Mouse (Mus musculus) gastrocnemius, postnatal 25 days (tissue): Measurements from ENCODE around the gene Acta1. TPM values are rescaled to one million over a fixed set of nuclear protein-coding genes. Genes with fewer than 3 reads are reported as not detected.

ENCODE experiments used
- DNase-seq: peaks from one replicate; pipeline ENCODE4 v3.0.0; 2022
- total RNA-seq, 2 experiments: library from RNA; stranded (reverse); gene quantifications; 1 replicate in 1 of 2; 2 replicates in 1 of 2; pipeline ENCODE4 v1.2.3; 2021

Gene Acta1
- total RNA-seq, 2 experiments from 2014 or later: 60,490 to 60,709 TPM

DNA sequence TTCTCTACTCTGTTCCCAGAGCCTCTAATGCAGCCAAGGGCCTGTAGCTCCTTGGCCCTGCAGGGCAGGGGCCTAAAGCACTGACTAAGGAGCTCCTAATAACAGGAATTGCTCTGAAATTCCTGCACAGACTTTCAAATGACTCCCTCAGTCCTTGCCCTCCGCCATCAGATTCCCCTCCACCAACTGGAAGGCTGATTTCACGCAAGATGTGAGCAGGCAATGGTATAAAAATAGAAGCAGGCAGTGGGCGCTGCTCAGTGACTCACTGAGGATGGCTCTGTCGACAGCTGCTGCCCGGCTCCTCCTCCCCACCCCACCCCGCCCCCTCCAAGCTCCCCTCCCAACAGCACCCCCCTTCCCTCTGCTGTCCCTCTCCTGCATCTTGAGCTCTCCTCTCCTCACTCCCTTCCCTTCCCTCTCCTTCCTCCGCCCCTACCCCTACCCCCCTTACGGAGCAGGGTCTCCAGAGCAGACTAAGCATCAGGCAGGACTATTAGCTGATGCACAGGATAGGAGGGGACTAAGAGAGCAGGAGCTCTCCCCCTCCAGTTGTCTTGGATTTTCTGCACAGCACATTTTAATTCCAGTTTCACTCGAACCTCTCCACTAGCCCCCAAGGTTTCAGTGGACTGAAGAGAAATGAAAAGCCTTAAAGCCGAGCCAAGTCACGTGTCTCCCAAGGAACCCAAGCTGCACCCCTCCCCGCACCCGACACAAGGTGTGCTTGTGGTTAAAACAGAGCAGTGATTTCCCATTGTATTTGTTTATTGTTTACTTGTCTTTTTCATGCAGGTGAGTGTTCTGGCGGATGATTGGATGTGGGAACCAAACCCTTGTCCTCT is 9.6 kb downstream of the Acta1 start:
- DNase-seq: peak; percentile 65

DNA sequence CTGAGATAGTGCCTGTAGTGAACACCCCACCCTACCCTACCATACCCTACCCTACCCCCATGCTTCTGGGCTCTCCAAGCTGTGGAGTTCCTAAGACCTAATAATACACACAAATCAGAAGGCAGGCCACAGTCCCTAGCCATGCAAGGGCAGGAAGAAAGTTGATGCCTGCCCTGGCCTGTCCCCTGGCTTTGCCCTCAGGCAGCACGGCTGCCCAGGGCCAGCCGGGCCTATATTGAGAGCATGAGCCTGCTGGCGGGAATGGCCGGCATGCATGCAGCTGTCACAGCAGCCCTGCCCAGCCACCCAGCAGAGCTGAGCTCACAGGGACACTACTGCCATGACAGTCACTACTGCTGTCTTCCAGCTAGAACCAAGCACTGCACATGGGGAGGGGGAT is 11.5 kb downstream of the Acta1 start:
- DNase-seq: peak; percentile 90

DNA sequence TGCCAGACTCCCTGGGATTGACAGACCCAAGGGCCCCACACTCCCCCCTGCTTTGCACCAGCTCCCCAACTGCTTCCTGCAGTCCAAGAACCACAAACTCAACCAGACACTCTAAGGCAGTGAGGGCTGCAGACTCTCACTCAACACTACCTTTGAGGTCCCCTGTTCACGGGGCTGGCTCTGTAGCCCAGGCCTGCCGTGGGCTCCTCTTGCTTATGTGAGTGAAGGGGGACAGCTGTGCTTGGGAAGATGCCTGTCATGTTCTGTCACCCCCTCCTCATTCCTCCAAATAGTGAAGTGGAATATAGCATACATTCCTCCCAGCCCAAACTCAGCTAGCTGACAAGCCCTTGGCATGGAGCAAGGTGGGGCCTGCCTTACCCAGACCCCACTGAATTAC is 12.1 kb downstream of the Acta1 start:
- no peak for DNase-seq

DNA sequence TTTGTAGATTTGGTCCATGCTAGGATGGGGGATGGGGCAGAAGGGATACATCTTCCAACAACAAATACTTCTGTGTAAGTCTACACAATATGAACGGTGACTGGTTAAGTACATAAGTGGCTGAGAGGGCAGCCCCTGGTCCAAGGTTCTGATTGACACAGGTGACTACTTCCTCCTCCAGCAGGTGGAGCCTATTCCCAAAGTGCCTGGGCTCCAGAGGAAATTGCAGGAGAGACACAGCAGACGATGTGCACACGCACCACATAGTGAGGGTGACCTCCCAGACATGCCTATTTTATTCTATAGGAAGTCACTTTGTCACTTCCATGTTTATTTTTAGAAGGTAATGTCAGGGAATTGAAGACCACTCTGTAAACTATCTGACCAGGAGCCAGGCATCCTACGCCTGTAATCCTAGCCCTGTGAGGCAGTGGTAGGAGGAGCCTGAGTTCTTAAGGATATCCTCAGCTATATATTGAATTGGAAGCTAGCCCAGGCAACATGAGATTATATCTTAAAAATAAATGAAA is 13.7 kb downstream of the Acta1 start:
- no peak for DNase-seq

DNA sequence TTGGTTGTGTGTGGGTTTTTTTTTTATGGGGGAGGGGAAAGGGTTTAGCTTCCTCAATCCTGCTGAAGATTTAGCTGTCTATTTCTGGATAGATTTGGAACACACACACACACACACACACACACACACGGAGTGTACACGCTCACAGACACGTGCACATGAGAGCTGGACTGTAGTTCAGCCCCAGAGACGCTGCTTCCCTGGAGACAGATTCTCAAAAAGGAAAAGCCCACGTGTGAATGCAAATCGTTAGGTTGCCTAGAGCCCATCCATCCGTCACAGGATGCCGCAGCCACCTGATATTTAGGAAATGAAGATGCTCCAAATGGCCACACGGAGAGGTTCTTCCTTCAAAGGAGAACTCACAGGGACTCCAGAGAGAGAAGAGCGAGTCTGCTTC is 14.3 kb downstream of the Acta1 start:
- DNase-seq: no peak

DNA sequence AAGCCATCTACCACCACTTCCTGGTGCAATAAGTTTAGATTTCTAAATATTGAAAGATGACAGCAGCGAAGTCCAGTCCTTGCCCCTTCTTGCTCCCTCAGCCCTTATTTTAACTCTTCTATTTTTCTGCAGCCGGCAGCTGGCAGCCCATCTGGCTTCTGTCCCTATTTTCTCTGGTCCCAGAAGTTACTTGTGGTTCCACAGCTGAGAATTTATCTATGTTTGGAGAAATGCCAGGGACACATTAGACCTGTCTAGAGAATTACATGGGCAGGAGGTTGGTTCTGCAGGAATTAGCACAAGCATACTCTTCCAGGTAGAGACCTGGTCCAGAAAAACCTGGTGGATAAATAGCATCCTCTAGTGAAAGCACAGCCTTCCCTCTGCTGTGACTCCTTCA is 16.7 kb downstream of the Acta1 start:
- DNase-seq: no peak

DNA sequence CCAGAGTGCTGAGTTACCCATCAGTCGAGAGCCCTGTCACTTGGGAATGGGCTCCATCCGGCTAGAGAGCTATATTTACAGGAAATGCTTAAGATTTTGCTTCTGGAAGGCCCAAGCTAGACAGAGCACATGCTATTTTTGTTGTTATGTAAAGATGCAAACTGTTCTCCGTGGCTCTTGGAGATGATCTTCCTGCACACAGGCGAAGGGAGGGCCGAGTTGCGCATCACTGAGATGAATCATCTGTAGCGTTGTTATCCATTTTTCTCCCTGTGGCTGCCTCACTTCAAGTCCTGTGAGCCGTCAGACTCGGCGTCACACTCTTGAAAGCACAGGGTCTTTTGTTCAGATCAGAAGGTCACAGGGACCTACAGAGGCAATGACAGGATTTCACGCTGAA is 20.2 kb downstream of the Acta1 start:
- no peak for DNase-seq

DNA sequence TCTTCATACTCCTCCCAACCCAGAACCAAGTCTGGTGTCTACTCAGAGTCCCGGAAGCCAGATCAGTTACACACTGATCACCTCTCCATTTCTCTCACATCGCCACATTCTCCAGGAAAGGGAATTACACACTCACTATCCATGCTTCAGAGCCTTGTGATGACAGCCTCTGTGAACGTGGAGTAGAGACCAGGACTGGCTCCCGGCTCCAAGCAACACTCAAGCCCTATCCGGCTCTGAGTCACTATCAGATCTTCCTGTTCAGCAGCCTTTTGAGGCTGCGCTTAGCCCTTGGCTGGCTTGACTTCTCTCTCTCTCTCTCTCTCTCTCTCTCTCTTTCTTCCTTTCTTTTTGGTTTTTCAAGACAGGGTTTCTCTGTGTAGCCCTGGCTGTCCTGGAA is 21.2 kb downstream of the Acta1 start:
- no peak for DNase-seq

DNA sequence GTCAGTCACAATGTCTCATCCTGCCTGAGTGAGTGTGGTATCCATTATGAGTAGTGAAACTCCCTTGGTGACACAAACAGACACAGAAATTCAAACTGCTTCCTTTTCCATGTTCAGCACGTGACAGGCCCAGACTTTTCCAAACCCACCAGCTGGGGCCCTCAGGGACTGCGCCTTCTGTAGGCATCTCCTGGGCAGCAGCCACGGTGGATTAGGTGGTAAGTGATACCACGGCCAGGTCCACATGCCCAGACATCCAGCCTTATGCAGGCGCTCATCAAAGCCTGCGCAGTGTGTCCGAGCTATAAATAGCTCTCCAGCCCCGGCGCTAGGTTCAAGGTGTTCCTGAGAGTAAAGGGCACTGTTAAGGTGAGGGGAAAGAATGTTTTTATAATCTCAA is 22.5 kb downstream of the Acta1 start:
- DNase-seq: peak; percentile 83

DNA sequence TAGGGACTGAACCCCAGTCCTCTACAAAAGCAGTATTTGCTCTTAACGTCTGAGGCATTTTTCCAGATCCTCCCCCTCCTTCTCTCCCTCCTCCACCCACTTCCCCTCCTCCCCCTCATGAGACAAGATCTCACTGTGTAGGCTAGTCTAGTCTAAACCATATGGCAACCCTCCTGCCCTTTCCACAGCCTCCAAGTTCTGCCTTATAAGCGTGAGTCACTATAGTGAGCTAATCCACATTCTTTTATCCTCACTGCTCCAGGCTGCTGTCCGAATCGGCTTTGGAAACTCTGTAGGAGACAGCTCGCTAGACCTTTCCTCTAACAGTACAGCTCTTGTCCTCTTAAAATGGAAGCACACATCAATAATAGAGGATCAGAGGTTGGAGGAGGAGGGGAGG is 27.6 kb downstream of the Acta1 start:
- no peak for DNase-seq

DNA sequence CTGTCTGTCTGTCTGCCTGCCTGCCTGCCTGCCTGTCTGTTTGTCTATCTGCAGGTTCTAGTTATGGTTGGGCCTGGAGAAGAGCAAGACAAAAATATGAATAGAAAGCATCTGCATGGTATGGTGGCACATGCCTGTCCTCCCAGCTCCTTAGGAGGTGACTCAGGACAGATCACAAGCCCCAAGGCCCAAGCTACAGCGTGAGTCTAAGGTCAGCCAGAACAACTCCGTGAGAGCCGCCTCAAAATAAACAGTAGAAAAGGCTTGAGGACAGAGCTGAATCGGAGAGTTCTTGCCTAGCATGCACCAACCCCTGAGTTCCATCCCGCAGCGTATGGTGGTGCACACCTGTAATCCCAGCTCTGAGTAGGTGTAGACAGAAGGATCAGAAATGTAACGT is 28.8 kb downstream of the Acta1 start:
- DNase-seq: no peak

DNA sequence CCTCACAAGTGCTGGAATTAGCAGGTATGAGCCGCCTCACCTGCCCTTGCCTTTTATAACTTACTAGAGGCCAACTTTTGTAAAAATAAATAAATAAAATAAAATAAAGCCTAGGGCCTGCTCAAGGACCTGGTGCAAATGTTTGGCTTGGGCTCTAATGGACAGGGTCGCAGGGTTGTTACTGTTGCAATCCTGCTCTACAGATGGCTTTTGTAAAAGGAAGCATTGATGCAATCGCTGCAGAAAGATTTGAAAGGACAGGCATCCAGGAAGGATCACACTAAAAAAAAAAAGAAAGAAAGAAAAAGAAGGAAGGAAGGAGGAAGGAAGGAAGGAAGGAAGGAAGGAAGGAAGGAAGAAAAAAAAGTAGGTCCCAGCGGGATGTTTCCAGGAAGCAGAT is 34.2 kb downstream of the Acta1 start:
- no peak for DNase-seq

DNA sequence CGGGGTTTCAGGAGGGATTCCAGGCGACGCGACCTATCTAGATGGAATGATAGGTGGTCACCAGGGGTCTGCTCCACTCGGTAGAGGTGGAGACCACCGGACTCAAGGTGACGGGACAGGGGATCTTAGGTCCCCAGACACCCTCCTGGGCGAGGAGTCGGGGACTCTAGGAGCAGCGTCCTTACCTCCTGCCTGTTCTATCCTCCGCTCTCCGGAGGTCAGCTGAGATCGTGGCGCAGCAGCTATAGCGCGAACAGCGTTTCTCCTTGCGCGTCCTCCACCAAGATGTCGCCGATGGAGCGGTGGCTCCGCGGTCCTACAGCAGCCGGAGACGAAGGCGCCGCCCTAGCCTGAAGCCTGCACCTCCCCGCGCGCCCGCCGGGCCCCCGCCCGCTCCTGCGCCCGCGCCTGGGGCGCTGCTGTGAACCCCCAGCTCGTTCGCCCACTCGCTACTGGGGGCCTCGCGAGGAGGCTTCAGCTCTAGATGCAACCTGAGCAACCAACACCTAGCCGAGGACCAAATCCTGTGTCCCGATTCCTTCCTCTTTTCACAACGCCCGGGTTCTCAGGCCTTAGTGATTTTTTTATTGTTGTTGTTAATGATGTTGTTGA is 34.8 kb downstream of the Acta1 start, which contains the start of gene Ccsap:
Gene Ccsap (minus strand): TSS at position 562 of the 612 bp plus-strand sequence.
- DNase-seq: peak; percentile 45

DNA sequence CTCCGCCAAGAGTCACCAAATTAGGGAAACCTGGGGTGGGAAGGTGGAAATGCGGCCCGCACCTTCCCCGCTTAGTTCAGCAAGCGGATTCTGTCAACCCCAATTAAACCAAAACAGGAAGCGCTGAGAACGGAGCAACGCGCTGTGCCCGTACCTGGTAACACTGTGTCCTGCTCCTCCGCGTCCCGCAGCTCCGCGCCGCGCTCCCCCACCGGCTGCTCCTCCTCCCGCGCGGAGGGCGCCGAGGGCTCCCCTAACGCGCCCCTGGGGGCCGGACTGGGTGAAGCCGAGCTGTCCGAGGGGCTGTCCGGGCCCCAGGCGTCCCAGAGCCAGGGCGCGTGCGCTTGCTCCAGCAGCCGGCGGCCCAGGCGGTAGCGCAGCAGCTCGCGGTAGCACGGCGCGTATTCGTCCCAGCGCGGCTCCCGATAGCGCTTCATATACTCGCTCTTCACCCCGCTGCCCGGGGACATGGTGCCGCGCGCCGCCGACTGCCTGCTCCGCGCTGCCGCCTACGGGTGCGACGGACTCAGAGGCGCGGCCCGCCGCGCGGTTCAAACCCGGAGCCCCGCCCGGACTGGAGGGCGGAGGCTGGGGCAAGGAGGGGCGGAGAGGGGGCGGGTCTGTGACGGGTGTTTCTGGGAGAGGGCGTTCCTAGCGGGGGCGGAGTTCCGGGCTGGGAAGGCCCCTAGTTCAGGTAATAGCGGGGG is 35.5 kb downstream of the Acta1 start:
- DNase-seq: peak; percentile 91

DNA sequence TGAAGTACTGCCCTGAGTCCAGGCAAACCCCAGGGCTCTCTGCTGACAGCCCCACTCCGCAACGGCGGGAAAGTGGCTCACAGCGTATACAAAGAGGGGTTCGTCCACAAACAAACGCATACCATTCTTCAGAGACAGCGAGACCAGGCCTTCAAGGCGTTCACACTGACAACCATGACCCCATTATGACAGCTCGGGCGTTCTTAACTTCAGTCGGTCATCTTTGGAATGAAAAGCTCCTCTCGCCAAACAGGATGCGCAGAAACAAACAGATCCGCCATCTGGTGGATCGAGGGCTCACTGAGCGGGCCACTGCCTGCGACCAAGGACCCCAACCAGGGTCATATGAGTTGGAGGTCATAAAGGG is 36.0 kb downstream of the Acta1 start:
- no peak for DNase-seq

DNA sequence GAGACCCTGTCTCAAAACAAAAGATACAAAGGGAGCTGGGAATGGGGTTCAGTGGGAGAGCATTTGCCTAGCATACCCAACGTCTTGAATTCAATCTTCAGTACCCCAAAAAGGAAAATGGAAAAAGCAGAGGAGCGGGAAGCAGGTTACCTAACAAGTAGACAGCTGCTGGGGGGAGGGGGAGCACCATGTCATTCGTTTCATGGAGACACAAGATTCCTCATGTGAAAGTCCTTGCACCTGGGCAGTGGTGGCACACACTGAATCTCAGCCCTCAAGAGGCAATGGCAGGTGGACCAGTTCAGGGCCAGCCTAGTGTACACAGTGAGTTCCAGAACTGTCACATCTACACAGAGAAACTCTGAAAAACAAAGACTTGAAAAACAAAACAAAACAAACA is 37.2 kb downstream of the Acta1 start:
- no peak for DNase-seq

DNA sequence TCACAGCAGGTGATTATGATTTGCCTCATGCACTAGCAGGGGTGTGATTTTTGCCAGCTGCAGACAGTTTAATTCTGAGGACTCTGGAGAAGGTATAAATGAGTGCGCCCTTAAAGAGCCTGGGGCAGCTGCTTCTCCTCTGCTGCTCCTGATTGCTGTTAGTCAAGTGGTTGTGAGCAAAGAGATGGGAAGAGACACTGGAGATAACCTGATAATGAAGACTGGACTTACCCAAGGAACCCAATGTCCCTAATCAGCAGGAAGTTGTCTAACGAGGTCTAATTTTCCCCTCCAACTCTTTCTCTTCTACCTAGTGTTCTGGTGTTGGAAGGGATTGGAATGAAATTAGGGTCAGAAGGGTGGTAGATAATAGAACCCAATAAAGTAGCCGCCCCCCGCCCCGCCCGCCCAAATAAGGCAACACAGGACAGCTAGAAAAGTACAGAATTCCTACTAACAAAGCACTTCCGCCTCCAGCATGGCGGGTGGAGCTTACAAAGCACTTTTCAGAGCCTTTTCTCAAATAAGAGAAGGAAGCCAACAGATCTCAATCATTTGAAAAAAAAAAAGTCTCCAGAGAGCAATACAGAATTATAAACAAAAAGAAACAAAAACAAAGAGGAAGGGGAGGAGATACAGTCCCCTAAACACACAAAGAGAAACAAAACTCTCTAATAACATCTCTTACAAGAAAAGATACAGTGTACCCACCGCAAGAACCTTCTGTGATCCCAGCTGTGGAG is 39.6 kb downstream of the Acta1 start:
- no peak for DNase-seq

DNA sequence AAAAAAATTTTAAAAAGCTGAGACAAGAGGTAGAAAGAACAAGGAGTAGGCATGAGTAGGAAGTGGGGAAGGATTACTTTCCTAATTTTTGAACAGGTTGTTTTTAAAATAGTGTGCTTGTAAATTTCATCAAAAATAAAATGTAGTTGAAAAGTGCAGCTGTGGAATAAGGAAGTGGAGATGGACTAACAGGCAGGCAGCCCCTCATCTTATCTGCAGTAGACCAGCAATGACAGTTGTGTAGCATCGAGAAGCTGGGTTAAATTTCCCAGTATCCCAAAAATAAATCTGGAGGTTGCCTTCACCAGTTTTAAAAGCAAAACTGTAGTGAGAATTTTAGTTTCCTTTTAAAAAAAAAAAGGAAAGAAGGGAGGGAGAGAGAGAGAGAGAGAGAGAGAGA is 40.3 kb downstream of the Acta1 start:
- DNase-seq: no peak

DNA sequence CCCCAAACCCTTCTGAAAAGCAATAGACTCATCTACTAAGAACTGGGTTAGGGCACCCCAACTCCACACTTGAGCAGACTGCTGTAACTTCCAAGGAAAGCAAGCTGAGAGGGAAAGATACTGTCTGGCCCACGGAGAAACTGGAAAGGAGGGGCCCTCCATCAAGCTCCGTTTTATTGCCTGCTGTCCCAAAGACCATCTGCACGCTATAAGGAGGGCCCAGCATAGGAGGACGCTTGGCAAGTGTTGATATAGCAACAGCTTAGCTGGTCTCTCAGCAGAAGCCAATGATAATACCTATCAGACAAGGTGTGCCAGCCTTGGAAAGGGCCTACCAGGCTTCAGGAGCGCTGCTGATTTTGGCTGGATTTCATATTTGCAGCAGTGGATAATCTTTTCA is 43.0 kb downstream of the Acta1 start:
- DNase-seq: no peak

DNA sequence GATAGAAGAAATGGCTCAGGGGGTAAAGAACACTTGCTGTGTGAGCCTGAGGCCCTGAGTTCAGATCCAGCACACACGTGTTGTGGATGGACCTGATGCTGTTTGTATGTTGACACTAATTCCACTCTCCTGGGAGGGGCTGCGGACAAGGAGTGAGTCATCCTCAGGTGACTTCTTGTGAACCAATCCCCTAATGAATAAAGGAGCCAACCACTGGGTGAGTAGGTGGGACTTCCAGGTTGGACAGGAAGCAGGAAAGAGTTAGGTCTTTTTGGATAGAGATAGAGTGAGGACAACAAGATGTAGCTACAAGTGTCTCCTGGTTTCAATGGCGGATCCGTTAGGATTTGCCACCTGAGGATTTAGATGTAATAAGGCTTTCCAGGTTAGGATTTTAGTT is 45.2 kb downstream of the Acta1 start:
- no peak for DNase-seq

DNA sequence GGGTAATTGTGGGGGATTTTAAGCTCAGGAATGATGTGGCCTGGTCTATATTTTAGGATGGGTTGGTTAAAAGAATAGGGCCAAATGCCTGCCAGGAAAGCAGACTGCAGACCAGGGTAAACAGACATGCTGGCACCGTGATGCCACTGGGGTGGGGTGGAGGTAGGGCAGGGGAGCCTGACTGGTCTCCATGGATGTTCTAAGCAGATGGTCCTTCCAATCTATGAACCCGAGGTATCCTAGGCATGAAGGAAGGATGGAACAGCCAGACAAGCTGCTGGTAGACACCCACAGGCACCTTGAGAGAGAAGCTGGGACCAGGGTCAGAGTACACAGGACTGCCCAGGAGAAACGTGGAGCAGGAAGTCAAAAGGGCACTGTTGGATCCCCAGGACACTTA is 47.0 kb downstream of the Acta1 start:
- DNase-seq: no peak

DNA sequence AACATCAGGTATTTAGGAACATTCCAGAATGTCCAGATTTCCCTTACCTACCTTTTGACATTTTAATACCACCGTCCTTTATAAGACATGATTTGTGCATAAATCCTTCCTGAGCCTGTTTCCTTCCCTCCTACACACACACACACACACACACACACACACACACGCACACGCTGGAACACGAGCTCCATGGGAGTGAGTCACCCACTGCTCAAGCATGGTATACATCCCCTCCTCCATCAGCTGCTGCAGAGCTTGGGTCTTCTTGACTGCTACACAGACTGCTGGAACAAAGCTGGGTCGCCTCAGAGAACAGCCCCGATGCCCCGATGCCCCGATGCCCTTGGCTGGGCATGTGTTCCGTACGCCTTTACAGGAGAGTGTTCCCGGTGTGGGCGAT is 48.0 kb downstream of the Acta1 start:
- no peak for DNase-seq
